Mouse (Mus musculus) embryonic fibroblast, embryonic 13.5 days (primary cell): Measurements from ENCODE around the gene Gm28048.

Source experiments
- CTCF ChIP-seq: IDR thresholded peaks from 2 replicates; pipeline ENCODE4 v1.5.1; 2011; ENCODE audit warnings: mild to moderate bottlenecking, control low read depth, low read length, moderate library complexity, borderline replicate concordance; ENCODE audit not compliant: insufficient read depth
- POLR2A ChIP-seq: IDR thresholded peaks from 2 replicates; pipeline ENCODE4 v1.6.1; 2011; ENCODE audit warnings: low read depth, mild to moderate bottlenecking, control low read depth, low read length, moderate library complexity

- TF ChIP-seq CTCF = no peak
- TF ChIP-seq POLR2A = peak; percentile 28; the same call in 1 of the 2 replicates
Observed at GRCm38 (mm10) chr11:22973599-22973998, 8.3 kb downstream of the Gm28048 start.
